14 mouse cellular contexts compared by ENCODE assay signal in genomic region chr8:87477102-87477645, GRCm38 (mm10). TPM values are rescaled to one million over a fixed set of nuclear protein-coding genes. Genes with fewer than 3 reads are reported as not detected.
"Had no signal": no experiment of that assay in that cellular context is flagged by ENCODE, and none has a peak within 500 bp of the region (broad histone marks: within the 10 kb centered on the region; RNA-seq: fewer than 3 reads in every experiment).

No protein-coding gene starts in this region.

- H3K9ac ChIP-seq: liver, embryonic 12.5 days; lung, embryonic 14.5 days; stomach, embryonic 15.5 days had no signal

- H3K27ac ChIP-seq: left cerebral cortex, adult 2 months; limb, embryonic 10.5 days; liver, embryonic 12.5 days; stomach, embryonic 15.5 days had no signal

- H3K4me3 ChIP-seq: left cerebral cortex, adult 2 months; limb, embryonic 10.5 days; liver, embryonic 12.5 days; stomach, embryonic 15.5 days had no signal

- H3K36me3 ChIP-seq: limb, embryonic 10.5 days; liver, embryonic 12.5 days; stomach, embryonic 15.5 days had no signal

- H3K9me3 ChIP-seq: limb, embryonic 10.5 days; liver, embryonic 12.5 days; stomach, embryonic 15.5 days had no signal

- ATAC-seq: liver, embryonic 12.5 days; midbrain, embryonic 16.5 days had no signal

- H3K4me2 ChIP-seq: liver, embryonic 12.5 days; lung, embryonic 14.5 days; midbrain, embryonic 11.5 days; stomach, embryonic 15.5 days had no signal

- DNase-seq: kidney, adult 9 months; kidney, postnatal 10 days; lung, embryonic 14.5 days; lung, postnatal 10 days; lung, postnatal 4 days; thymus, postnatal 4 days had no signal

RNA-seq across cellular contexts. Expression of gene Cbln1, which starts 4.8 kb away (rescaled TPM):
- total RNA-seq: neutrophil, adult 5-6 weeks had no signal
- polyA plus RNA-seq: liver, embryonic 12.5 days; liver, embryonic 16.5 days; lung, embryonic 14.5 days had no signal
